Mouse (Mus musculus): ENCODE results near the gene Gm13275.
"Not testable (repeated sequence)": the region's sequence is repeated elsewhere in the genome, so short reads cannot be mapped to it uniquely, and the experiment has no call there.

DNA sequence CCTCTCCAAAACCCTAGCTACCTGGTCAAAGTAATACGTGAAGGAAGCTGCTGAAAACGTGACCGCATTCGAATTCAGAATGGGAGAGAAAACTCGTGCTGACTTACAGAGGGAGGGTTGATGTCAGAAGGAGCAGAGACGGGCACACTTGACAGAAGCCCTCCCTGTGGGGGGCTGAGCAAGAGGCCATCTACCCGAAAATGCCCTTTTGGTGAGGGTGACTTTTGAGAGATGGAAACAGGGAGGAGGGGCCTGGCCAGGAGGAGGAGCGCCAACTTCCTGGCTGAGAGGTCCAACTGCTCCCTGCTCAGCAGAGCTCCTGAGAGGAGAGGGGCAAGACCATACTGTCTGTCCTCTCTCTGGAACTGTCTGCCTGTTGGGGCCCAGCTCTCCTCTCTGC is 10.9 kb downstream of the Gm13275 start, which contains the start of gene Gm13288:
- not testable (repeated sequence) for TF ChIP-seq CTCF (IDR thresholded peaks at IDR 0.05); POLR2A (IDR thresholded peaks at IDR 0.05; ENCODE audit: insufficient read depth, low read depth, low read length)
